Mouse (Mus musculus) midbrain, embryonic 12.5 days (tissue): ENCODE results near the gene Dlgap4. TPM values are rescaled to one million over a fixed set of nuclear protein-coding genes. Genes with fewer than 3 reads are reported as not detected.
A peak's percentile ranks its signal among the peaks of the same experiment; 100 is the strongest.

Experiments used
- ATAC-seq: fragments of 200-750 bp; cut with Nextera tagmentation; 2 replicates; pipeline ENCODE4 v1.8.0; 2017; ENCODE audit warnings: low read depth, moderate TSS enrichment, moderate library complexity; ENCODE audit not compliant: low FRiP score
- H3K27ac ChIP-seq: fragments of 300-500 bp; sonication (generic); replicated peaks from 2 replicates; pipeline ENCODE4 v1.5.1; 2016; ENCODE audit warnings: mild to moderate bottlenecking
- H3K27me3 ChIP-seq: fragments of 300-500 bp; sonication (generic); 2 replicates; pipeline ENCODE4 v1.6.1; 2016; ENCODE audit warnings: mild to moderate bottlenecking
- H3K36me3 ChIP-seq: fragments of 300-500 bp; sonication (generic); 2 replicates; pipeline ENCODE4 v1.6.1; 2016
- H3K4me1 ChIP-seq: fragments of 300-500 bp; sonication (generic); 2 replicates; pipeline ENCODE4 v1.6.1; 2016
- H3K4me2 ChIP-seq: fragments of 300-500 bp; sonication (generic); replicated peaks from 2 replicates; pipeline ENCODE4 v1.6.1; 2016; ENCODE audit warnings: mild to moderate bottlenecking, moderate library complexity
- H3K4me3 ChIP-seq: fragments of 300-500 bp; sonication (generic); 2 replicates; pipeline ENCODE4 v1.5.1; 2016; ENCODE audit warnings: mild to moderate bottlenecking
- H3K9ac ChIP-seq: fragments of 300-500 bp; sonication (generic); replicated peaks from 2 replicates; pipeline ENCODE4 v1.6.1; 2016; ENCODE audit warnings: mild to moderate bottlenecking, moderate library complexity
- H3K9me3 ChIP-seq: fragments of 300-500 bp; sonication (generic); 2 replicates; pipeline ENCODE4 v1.6.1; 2016; ENCODE audit warnings: mild to moderate bottlenecking
- WGBS: fragments of 180-500 bp; shearing (Covaris S2); methylation state at CpG from one replicate; pipeline ENCODE4 v1.1.7; 2016; 5-methylcytosine and 5-hydroxymethylcytosine counted together
- polyA plus RNA-seq: library from polyadenylated mRNA; unstranded; fragments of >200 nt; fragmentation: Nextera tagmentation; extraction: Ambion mirVana; gene quantifications from 2 replicates; pipeline ENCODE4 v1.2.1, GENCODE M21; 2016

Dlgap4 gene
- polyA plus RNA-seq, 1 experiment from 2014 or later: 190 TPM

DNA sequence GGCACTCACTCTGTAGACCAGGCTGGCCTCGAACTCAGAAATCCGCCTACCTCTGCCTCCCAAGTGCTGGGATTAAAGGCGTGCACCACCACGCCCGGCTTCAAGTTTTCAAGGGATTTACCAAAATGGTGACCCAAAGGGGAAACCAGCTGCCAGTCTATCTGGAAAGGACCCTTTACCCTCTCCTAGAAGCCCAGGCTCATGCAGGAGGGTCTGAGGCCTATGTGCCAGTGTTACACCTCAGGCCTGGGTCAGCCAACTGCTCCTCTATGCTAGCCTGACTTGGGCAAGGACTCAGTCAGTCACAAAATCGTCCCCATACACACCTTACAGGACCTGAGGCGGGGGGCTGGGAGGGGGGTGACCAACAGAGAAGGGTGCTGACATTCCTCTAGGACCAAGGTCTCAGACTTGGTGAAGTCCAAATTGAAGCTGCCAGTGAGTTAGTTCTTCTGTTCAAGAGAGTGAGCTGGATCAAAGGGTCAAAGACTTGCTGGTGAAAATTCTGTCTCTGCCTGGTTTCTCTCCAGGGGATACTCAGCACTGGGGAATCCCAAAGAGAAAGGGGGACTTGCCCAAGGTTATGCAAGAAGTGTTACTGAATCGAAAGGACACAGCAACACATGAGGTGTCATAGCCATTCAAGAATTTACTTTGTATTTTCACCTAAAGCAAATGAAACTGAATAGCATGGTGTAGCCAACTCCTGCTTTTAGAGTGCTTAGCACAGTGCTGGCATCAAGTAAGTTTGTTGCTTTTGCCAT is 106.2 kb downstream of the Dlgap4 start:
- no peak for ATAC-seq
- H3K9ac ChIP-seq: peak overlapping the region; percentile 98
- no peaks in the 10 kb centered on the region for H3K9me3 ChIP-seq
- no peaks in the 10 kb centered on the region for H3K27me3 ChIP-seq
- H3K4me2 ChIP-seq: peak overlapping the region; percentile 77
- H3K4me3 ChIP-seq: peak overlapping the region; percentile 98
- WGBS: 89% methylated on average over 8 of the region's 8 CpGs
- peak overlapping the region; percentile 91 for H3K27ac ChIP-seq
- peaks cover 57% of the 10 kb centered on the region for H3K4me1 ChIP-seq
- no peaks in the 10 kb centered on the region for H3K36me3 ChIP-seq

- Histone ChIP-seq H3K27me3 (no peaks in the 10 kb centered on the region), H3K4me1 (peaks cover 63% of the 10 kb centered on the region), H3K4me2 (peak overlapping the region; percentile 77), H3K36me3 (no peaks in the 10 kb centered on the region), H3K4me3 (peak overlapping the region; percentile 98), H3K27ac (peak overlapping the region; percentile 91), H3K9me3 (no peaks in the 10 kb centered on the region), H3K9ac (peak overlapping the region; percentile 98)
- 2% methylated on average over 10 of the region's 10 CpGs for WGBS
- no peak for ATAC-seq
Observed at GRCm38 (mm10) chr2:156720313-156720674, 106.8 kb downstream of the Dlgap4 start.

DNA sequence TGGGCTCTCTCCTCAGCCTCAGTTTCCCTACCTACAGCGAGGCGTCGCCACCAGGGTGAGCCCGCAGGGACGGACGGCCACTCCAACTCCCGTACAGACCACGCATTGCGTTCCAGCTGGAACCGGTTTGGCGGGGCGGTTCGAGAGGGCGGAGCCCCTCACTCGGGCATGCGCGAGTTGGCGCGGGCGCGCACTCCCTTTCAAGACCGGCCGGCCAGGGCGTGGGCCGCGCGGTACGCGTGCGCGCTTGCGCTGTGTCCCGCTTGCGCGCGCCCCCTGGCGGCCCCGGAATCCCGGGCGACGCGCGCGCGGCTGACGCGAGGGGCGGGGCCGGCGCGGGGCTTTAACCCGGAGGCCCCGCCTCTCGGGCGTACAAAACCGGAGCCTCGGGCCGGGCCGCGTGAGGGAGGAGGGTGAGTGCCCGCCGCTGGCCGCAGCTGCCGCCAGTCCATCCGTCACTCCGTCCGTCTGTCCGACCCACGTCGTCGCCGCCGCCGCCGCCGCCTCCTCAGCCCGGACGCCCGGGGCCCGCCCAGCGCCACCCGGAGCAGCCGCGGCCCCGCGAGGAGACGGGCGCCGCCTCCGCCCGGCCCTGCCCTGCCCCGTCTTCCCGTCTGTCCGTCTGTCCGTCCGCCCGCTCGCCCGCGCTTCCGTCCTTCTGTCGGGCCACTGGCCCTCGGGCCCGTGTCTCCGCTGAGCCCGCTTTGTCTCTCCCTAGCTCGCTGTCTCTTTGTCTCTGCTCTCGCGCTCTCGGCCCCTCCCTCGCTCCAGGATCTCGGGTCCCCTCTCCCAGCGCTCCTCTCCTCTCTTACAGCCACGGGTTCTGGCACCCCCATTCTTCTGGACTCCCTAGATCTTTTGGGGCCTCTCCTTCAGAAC is 107.4 kb downstream of the Dlgap4 start:
- H3K36me3 ChIP-seq: no peaks in the 10 kb centered on the region
- H3K9ac ChIP-seq: peak overlapping the region; percentile 98
- H3K27ac ChIP-seq: peak overlapping the region; percentile 91
- WGBS: under 1% methylated on average over 72 of the region's 114 CpGs
- H3K27me3 ChIP-seq: no peaks in the 10 kb centered on the region
- H3K4me1 ChIP-seq: peaks cover 69% of the 10 kb centered on the region
- H3K9me3 ChIP-seq: no peaks in the 10 kb centered on the region
- ATAC-seq: peak; percentile 89
- H3K4me2 ChIP-seq: peak overlapping the region; percentile 77
- peak overlapping the region; percentile 98 for H3K4me3 ChIP-seq

DNA sequence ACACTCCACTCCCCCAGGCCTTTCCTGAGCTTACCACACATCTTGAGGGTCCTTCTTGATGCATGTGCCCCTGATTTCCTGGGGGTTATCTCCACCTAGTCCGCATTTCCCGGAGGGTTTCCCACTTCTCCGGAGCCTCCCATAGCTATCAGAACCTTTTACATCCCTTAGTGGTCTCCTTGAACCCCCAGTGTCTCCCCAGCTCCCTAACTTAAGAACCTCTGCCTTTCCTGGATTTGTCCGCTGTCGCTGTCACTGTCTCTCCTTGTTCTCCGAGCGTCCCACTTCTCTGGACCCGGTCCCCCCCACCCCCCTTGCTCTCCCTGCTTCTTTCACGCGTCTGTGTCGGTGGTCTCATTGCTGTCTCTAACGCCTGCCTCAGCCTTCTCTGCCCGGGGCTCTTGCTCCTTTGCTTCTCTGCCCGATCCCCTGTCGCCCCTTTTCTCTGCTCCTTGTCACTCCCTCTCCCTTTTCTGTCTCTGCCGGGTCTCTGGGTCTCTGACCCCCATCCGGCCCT is 108.1 kb downstream of the Dlgap4 start:
- no peaks in the 10 kb centered on the region for H3K27me3 ChIP-seq
- peak overlapping the region; percentile 77 for H3K4me2 ChIP-seq
- WGBS: 0% methylated on average over 17 of the region's 17 CpGs
- H3K9ac ChIP-seq: peak overlapping the region; percentile 98
- no peaks in the 10 kb centered on the region for H3K9me3 ChIP-seq
- ATAC-seq: no peak
- peak overlapping the region; percentile 98 for H3K4me3 ChIP-seq
- no peaks in the 10 kb centered on the region for H3K36me3 ChIP-seq
- peak overlapping the region; percentile 91 for H3K27ac ChIP-seq
- peaks cover 74% of the 10 kb centered on the region for H3K4me1 ChIP-seq

GRCm38 (mm10) chr2:156722071-156722575 is 108.6 kb downstream of the Dlgap4 start:
- H3K36me3 ChIP-seq: no peaks in the 10 kb centered on the region
- no peaks in the 10 kb centered on the region for H3K27me3 ChIP-seq
- H3K9me3 ChIP-seq: no peaks in the 10 kb centered on the region
- whole genome bisulfite sequencing: 1% methylated on average over 15 of the region's 15 CpGs
- peak overlapping the region; percentile 98 for H3K4me3 ChIP-seq
- peak overlapping the region; percentile 98 for H3K9ac ChIP-seq
- H3K4me2 ChIP-seq: peak overlapping the region; percentile 77
- ATAC-seq: 0 out of 2 replicates have a peak, but pooled peaks have one; percentile 9
- peaks cover 74% of the 10 kb centered on the region for H3K4me1 ChIP-seq
- H3K27ac ChIP-seq: peak overlapping the region; percentile 91

DNA sequence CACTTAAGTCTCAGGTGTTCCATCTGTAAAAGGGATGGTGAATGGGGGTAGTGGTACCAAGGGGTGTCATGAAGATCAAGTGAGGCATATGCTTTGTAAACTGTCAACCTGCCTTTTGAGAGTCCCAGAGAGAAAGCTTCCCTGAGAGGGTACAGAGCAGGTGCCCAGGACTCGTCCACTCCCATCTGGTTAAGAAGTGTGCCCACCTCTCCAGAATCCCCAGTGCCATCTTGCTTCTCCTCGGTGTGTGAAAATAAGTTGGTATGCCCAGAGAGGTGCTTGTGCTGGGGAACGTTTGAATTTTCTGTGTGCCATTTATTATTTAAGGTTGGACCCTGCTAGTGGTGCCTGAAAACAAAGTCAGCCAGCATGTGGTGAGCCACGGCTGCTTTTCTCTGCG is 109.2 kb downstream of the Dlgap4 start:
- Histone ChIP-seq H3K9ac (peak overlapping the region; percentile 98), H3K27ac (no peak overlapping the region), H3K9me3 (no peaks in the 10 kb centered on the region), H3K4me3 (peak overlapping the region; percentile 98), H3K36me3 (no peaks in the 10 kb centered on the region), H3K4me2 (peak overlapping the region; percentile 77), H3K27me3 (no peaks in the 10 kb centered on the region), H3K4me1 (peaks cover 70% of the 10 kb centered on the region)
- 50% methylated on average over 5 of the region's 5 CpGs for WGBS
- ATAC-seq: no peak

DNA sequence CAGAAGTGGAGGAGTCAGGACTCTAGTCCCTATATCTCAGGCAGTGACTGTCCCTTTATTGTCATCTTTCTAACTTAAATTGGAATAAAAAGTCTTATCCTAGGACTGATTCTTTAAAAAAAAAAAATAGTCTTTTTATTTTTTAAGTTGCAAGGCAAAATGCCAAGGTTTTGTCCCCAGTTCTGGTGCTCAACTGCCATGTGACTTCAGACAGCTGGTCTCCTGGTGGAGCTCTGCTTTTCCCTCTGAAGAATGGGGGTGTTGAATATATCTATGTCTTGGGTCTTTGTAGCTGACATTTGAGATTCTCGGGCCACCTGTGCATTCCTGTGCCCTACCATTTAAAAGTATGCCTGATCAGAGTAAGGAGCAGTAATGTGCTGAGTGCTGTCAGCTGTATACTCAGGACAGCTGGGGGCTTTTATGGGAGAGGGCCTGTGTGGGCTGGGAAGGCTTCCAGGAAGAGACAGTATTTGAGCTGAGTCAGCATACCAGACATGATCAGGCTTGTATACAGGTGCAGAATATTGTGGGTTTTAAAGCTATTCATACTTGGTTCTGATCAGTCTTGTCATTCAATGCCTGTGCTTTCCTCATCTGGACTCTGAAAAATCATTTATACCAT is 110.5 kb downstream of the Dlgap4 start:
- Histone ChIP-seq H3K4me1 (peaks cover 64% of the 10 kb centered on the region), H3K27me3 (no peaks in the 10 kb centered on the region), H3K9me3 (no peaks in the 10 kb centered on the region), H3K36me3 (no peaks in the 10 kb centered on the region), H3K4me3 (0 out of 2 replicates have a peak overlapping the region, but pooled peaks have one; percentile 18), H3K27ac (no peak overlapping the region), H3K4me2 (peak overlapping the region; percentile 77), H3K9ac (no peak overlapping the region)
- 89% methylated on average over 1 of the region's 1 CpGs for WGBS
- no peak for ATAC-seq

DNA sequence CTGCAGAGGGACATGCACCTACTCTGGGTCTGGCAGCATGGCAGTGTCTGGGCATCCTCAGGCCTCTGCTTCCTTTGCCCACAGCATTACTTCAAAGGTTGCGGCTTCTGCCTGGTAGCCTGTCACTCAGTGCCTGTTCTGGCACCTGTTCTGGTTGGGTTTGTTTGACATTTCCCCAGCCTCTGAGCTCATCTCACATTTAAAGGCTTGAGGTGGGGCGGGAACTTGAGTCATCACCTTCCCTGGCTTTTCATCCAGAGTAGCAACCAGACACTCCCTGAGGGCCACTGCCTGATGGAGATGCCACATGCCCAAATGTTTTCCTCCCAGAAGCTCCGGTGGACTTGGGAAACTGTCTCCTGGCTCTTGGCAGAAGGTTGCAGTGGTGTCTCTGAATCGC is 111.4 kb downstream of the Dlgap4 start:
- WGBS: 88% methylated on average over 4 of the region's 4 CpGs
- Histone ChIP-seq H3K4me1 (peaks cover 65% of the 10 kb centered on the region), H3K4me3 (no peak overlapping the region), H3K27me3 (no peaks in the 10 kb centered on the region), H3K9me3 (no peaks in the 10 kb centered on the region), H3K36me3 (no peaks in the 10 kb centered on the region), H3K27ac (no peak overlapping the region), H3K9ac (no peak overlapping the region), H3K4me2 (peak overlapping the region; percentile 5; the same call in 1 of the 2 replicates)
- no peak for ATAC-seq

- H3K27ac ChIP-seq: no peak overlapping the region; the same call in 1 of the 2 replicates
- no peaks in the 10 kb centered on the region for H3K27me3 ChIP-seq
- H3K9me3 ChIP-seq: no peaks in the 10 kb centered on the region
- no peaks in the 10 kb centered on the region for H3K36me3 ChIP-seq
- H3K4me2 ChIP-seq: peak overlapping the region; percentile 16; the same call in 1 of the 2 replicates
- no peak overlapping the region for H3K4me3 ChIP-seq
- H3K4me1 ChIP-seq: peaks cover 63% of the 10 kb centered on the region
- H3K9ac ChIP-seq: peak overlapping the region; percentile 29; the same call in 1 of the 2 replicates
- 40% methylated on average over 7 of the region's 7 CpGs for WGBS
- ATAC-seq: no peak
Observed at GRCm38 (mm10) chr2:156726344-156726743, 112.8 kb downstream of the Dlgap4 start.

DNA sequence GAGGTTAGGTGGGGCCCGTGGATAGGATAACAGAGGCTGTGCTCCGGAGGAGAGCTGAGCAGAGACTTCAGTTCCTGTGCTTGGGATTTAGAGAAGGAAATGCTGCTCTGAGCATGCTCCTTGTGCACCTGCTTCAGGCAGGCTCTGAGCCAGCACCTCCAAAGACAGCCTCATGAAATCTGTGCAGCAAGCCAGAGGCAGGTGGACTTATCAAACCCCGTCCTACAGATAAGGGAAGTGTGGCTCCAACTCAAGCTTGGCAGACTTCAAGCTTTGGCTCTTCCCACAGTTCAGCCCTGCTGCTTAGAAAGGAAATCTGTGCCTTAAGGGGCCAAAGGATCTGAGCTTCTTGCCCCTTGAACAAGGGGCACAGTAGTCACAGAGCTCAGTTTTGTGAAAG is 113.4 kb downstream of the Dlgap4 start:
- Histone ChIP-seq H3K4me2 (0 out of 2 replicates have a peak overlapping the region, but pooled peaks have one; percentile 16), H3K27ac (peak overlapping the region; percentile 17; the same call in 1 of the 2 replicates), H3K4me1 (peaks cover 64% of the 10 kb centered on the region), H3K4me3 (no peak overlapping the region), H3K9me3 (no peaks in the 10 kb centered on the region), H3K9ac (no peak overlapping the region; the same call in 1 of the 2 replicates), H3K27me3 (no peaks in the 10 kb centered on the region), H3K36me3 (no peaks in the 10 kb centered on the region)
- ATAC-seq: no peak
- WGBS: 76% methylated on average over 3 of the region's 3 CpGs
